Mouse (Mus musculus) adrenal gland, adult 8-10 months (tissue): ENCODE results near the gene Acad12. TPM values are rescaled to one million over a fixed set of nuclear protein-coding genes. Genes with fewer than 3 reads are reported as not detected.
A peak's percentile ranks its signal among the peaks of the same experiment; 100 is the strongest.

ENCODE experiments used
- DNase-seq: peaks from one replicate; pipeline ENCODE4 v3.0.0; 2022
- total RNA-seq, 4 experiments: library from RNA; stranded (reverse); gene quantifications; 2 replicates each; pipeline ENCODE4 v1.2.4; 2022

The Acad12 gene
- total RNA-seq, 4 experiments from 2014 or later, result 20.1 to 26.0 (median 22.8) TPM

DNA sequence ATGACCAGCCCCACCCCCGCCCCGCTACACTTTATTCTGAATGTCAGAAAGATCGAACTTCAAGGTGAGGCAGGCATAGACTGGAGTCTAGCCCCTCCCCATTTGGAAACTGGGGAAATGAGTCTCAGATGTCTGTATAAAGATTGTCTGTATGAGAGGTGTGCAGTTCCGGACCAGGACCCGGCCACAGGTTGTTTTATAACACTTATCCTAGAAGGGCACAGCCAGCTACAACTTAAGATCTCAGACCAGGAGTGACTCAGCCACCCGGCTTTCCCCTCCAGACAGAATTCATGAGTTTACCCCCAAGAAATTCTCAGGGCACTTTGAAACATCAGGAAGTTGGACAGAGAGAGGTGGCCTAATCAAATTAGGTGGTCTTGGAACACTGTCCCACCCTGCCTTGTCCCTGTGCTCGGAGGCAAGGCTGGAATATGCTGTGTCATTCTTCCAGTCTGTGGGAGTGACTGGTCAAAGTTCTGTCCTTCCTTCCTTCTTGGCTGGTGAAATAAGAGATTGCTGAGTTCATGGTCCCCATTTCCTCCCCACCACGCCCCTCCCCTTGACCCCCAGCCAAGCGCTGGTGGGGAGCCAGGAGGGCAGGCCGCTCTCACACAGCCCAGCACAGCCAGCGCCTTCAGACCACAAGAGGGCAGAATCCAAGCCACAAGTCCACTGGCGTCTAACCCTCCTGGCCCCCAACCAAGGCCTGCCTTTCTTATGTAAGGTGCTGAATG, 34.8 kb downstream of the Acad12 start:
- DNase-seq, result peak; percentile 98

GRCm38 (mm10) chr5:121581945-121582344, 36.8 kb downstream of the Acad12 start:
- DNase-seq, result no peak

DNA sequence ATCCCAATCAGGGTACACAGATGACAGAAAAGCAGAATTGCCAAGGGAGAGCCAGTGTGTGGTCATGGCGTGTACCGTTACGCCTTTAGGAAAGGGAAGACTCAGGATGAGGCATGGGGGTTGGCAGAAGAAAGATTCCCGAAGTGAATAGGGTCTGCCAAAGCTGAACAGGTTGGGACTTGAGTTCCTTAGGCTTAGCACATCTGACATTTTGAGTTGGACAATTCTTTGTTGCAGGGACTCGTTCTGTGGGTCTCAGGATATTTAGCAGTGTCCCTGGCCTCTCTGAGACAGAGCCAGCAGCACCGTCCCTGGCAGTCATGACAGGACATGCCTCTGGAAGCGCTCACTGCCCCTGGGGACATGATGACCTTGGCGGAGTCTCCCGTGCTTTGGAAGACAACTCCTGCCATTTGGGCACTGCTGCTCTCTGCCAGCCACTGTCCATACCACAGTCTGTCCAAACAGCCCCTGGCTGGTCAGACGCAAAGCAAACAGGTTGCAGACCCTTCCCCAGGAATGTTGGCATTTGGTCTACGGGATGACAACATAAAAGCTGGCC, 41.7 kb downstream of the Acad12 start:
- peak; percentile 87 for DNase-seq

- DNase-seq, result no peak
Observed at GRCm38 (mm10) chr5:121575867-121576266, 42.9 kb downstream of the Acad12 start.

GRCm38 (mm10) chr5:121574145-121574544, 44.6 kb downstream of the Acad12 start:
- no peak for DNase-seq

DNA sequence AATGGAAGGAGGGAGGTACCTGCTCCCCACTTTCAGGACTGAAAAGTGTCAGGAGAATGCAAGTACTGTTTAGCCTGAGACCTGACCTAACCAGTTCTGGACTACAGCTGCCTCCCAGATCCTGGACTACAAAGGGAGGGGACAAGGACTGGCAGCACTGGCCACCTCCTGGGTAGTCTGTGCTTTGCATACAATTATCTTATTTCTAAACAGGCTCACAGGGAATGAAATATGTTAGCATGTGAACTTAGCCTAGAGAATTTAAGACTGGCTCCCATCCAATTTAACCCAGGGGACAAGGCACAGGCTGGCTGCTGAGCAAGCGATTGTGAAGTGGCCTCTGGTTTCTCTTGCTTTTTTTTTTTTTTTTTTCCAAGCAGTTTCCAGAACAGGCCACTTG, 48.0 kb downstream of the Acad12 start:
- no peak for DNase-seq

- DNase-seq, result no peak
Observed at GRCm38 (mm10) chr5:121569881-121570420, 48.8 kb downstream of the Acad12 start.

- no peak for DNase-seq
Observed at GRCm38 (mm10) chr5:121566035-121566681, 52.6 kb downstream of the Acad12 start.

DNA sequence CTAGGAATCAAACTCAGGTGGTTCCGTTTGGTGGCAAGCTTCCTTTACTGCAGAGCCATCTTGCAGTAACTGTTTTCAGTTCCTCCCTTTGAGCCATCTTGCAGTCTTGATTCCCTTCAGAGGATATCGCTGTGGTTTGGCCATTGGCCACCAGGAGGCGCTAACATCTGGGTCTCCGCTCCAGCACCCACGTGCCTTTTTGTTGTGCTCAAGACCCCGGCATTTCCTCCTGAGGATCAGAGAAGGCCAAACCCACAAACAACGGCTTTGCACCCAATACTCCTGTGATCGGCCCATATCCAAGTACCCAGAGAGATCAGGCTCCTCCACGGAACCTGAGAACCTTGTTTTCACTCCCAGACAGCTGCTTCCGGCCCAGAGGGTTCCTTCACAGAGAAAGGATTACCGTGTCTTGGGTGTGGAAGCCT, 54.3 kb downstream of the Acad12 start:
- peak; percentile 78 for DNase-seq

- DNase-seq, result no peak
Observed at GRCm38 (mm10) chr5:121562436-121562835, 56.3 kb downstream of the Acad12 start.

GRCm38 (mm10) chr5:121549196-121549595, 69.5 kb downstream of the Acad12 start:
- DNase-seq, result no peak

DNA sequence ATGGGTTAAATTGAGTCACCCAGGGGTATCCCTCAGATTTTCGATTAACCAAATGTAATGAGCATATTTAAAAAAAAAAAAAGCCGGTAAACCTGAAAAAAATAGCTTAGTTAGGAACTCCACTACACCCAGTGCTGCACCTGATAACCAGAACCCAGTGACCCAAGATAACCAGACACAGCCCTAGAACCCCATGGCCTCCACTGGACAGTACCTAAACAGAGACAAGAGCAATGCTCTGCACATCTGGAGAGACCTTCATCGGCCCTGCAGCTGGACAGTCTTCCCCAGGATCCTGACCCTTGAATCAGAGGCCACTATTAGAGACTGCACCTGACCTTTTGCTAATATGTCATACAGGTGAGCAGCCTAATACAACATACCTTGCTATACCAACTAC, 71.7 kb downstream of the Acad12 start:
- no peak for DNase-seq

Other genes starting within 250 kb of the Acad12 start
- gene Trafd1, start 233.3 kb downstream of the Acad12 start, total RNA-seq, result 10 to 100 TPM; 37.0 to 67.7 (median 52.0) TPM
- gene Naa25, start 221.0 kb downstream of the Acad12 start, total RNA-seq, result 10 to 100 TPM; 33.4 to 40.0 (median 35.9) TPM
- 1 to 10 TPM; 3.2 to 7.3 (median 4.5) TPM for gene Tmem116, start 167.0 kb downstream of the Acad12 start, total RNA-seq
- gene Erp29, start 166.4 kb downstream of the Acad12 start, total RNA-seq, result 100 to 1,000 TPM; 105 to 121 (median 115) TPM
- gene Adam1b, start 115.5 kb downstream of the Acad12 start, total RNA-seq, result under 1 TPM in 2 of 4 experiments, not detected in 2; 0.12 to 0.16 TPM
- 10 to 100 TPM in 2 of 4 experiments, 1 to 10 TPM in 2; 4.6 to 15.8 (median 9.0) TPM for gene Adam1a, start 73.5 kb downstream of the Acad12 start, total RNA-seq
- gene Gm42878, start 73.5 kb downstream of the Acad12 start, total RNA-seq, result not detected
- gene Mapkapk5, start 73.0 kb downstream of the Acad12 start, total RNA-seq, result 10 to 100 TPM; 59.5 to 85.2 (median 79.4) TPM
- 1,000 to 10,000 TPM in 2 of 4 experiments, 100 to 1,000 TPM in 2; 881 to 2,723 (median 1,517) TPM for gene Aldh2, start 25.1 kb downstream of the Acad12 start, total RNA-seq
- gene Acad10, start 41.6 kb upstream of the Acad12 start, total RNA-seq, result 10 to 100 TPM; 24.7 to 29.8 (median 28.3) TPM
- 10 to 100 TPM; 50.2 to 66.2 (median 58.5) TPM for gene Brap, start 41.6 kb upstream of the Acad12 start, total RNA-seq
- gene Atxn2, start 92.4 kb upstream of the Acad12 start, total RNA-seq, result 100 to 1,000 TPM; 177 to 211 (median 197) TPM
- 10 to 100 TPM; 34.5 to 37.3 (median 36.0) TPM for gene Sh2b3, start 218.7 kb upstream of the Acad12 start, total RNA-seq
- gene Pheta1, start 230.0 kb upstream of the Acad12 start, total RNA-seq, result 1 to 10 TPM; 6.3 to 9.5 (median 7.5) TPM